Mouse (Mus musculus) forelimb bud, embryonic 11.5 days (tissue): ENCODE measurements at regions not wholly inside any gene's neighbourhood (a gene's known extent, or its start where the extent isn't known, plus 50 kb on each side); places are given as distances from the start of the nearest gene placed in this dataset.

ENCODE experiments used
- DNase-seq: peaks from one replicate; pipeline ENCODE4 v3.0.0-alpha.2; 2012; ENCODE audit warnings: low read depth, low spot score

- no peak for DNase-seq
These were observed 234.3 kb upstream of the Hey2 start for GRCm38 (mm10) chr10:31076948-31077347.

GRCm38 (mm10) chr10:31076415-31076814 is 233.8 kb upstream of the Hey2 start:
- no peak for DNase-seq

GRCm38 (mm10) chr10:31074004-31074645 is 231.5 kb upstream of the Hey2 start:
- no peak for DNase-seq

GRCm38 (mm10) chr10:31068668-31069223 is 226.1 kb upstream of the Hey2 start:
- DNase-seq, result no peak

- no peak for DNase-seq
These were observed 220.1 kb upstream of the Hey2 start for GRCm38 (mm10) chr10:31062732-31063131.

- no peak for DNase-seq
These were observed 210.7 kb upstream of the Hey2 start for GRCm38 (mm10) chr10:31053260-31053659.

GRCm38 (mm10) chr10:31051222-31051621 is 208.6 kb upstream of the Hey2 start:
- DNase-seq, result no peak

GRCm38 (mm10) chr10:31049352-31049751 is 206.8 kb upstream of the Hey2 start:
- no peak for DNase-seq

- no peak for DNase-seq
These were observed 193.0 kb upstream of the Hey2 start for GRCm38 (mm10) chr10:31035611-31036010.

GRCm38 (mm10) chr10:31034782-31035181 is 192.2 kb upstream of the Hey2 start:
- DNase-seq, result no peak

GRCm38 (mm10) chr10:31030676-31031075 is 188.1 kb upstream of the Hey2 start:
- DNase-seq, result no peak

- no peak for DNase-seq
These were observed 183.8 kb upstream of the Hey2 start for GRCm38 (mm10) chr10:31026440-31026839.

GRCm38 (mm10) chr10:31012669-31013358 is 170.2 kb upstream of the Hey2 start:
- DNase-seq, result peak; percentile 35

- DNase-seq, result no peak
These were observed 167.3 kb upstream of the Hey2 start for GRCm38 (mm10) chr10:31009955-31010254.

GRCm38 (mm10) chr10:31009128-31009954 is 166.7 kb upstream of the Hey2 start:
- DNase-seq, result peak; percentile 56

- DNase-seq, result no peak
These were observed 155.8 kb upstream of the Hey2 start for GRCm38 (mm10) chr10:30998163-30998944.

GRCm38 (mm10) chr10:30992167-30992566 is 149.6 kb upstream of the Hey2 start:
- DNase-seq, result no peak

- peak; percentile 20 for DNase-seq
These were observed 137.8 kb upstream of the Hey2 start for GRCm38 (mm10) chr10:30980279-30980968.

GRCm38 (mm10) chr10:30979766-30980165 is 137.2 kb upstream of the Hey2 start:
- no peak for DNase-seq

- DNase-seq, result no peak
These were observed 123.6 kb upstream of the Hey2 start for GRCm38 (mm10) chr10:30966176-30966575.

GRCm38 (mm10) chr10:30953825-30954224 is 111.2 kb upstream of the Hey2 start:
- DNase-seq, result no peak
